Mouse (Mus musculus) lung, postnatal 25 days (tissue): ENCODE measurements around the gene Selenbp1.
"Not testable (repeated sequence)": the region's sequence is repeated elsewhere in the genome, so short reads cannot be mapped to it uniquely, and the experiment has no call there.

Experiments used
- DNase-seq: peaks from one replicate; pipeline ENCODE4 v3.0.0; 2022; ENCODE audit warnings: low spot score

Gene Selenbp1

GRCm38 (mm10) chr3:94932809-94933564, at the start of gene Selenbp1:
Gene Selenbp1 (plus strand): TSS chr3:94933056.
- peak; percentile 93 for DNase-seq

DNA sequence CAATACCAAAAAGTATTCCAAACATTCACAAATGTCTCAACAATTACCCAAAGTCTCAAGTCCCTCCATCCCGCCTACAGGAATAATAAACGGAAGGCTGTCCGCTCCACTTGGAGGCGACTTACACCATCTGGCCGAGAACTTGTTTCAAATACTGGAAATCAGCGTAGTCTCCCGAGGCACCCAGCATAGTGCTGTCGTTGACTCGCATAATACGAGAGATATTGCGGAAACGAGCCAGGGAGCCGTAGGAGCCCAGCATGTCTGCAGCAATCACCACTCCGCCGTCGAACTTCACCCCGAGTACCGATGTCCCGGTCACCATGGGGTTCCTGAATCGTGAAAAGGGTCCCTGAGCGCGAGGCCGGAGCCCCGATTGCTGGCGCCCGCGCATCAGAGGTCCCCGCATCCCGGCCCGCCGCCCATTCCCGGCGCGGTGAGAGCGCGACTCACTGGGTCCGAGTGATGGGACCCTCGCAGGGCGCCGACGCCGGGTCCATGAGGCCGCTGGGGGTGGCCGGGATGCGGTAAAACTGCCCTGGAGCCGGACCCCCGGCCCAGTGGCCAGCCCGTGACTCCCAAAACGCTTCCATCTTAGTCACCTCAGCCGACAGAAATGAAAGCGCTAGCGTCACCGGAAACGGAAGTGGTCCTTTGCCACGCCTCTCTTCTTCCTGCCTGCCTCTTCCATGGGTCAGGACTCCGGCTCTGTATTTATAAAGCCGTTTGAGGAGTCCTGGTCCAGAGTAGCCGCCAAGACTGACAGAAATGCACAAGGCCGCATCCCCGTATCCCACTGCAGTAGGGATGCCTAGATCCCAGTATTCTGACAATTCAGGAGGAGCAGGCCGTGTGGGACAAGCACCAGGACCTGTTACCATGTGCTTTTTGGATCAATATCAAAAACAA, 46.3 kb upstream of the Selenbp1 start, which contains the start of gene Psmb4:
Gene Psmb4 (minus strand): TSS at position 646 of the 909 bp plus-strand sequence.
- DNase-seq, result peak; percentile 91

DNA sequence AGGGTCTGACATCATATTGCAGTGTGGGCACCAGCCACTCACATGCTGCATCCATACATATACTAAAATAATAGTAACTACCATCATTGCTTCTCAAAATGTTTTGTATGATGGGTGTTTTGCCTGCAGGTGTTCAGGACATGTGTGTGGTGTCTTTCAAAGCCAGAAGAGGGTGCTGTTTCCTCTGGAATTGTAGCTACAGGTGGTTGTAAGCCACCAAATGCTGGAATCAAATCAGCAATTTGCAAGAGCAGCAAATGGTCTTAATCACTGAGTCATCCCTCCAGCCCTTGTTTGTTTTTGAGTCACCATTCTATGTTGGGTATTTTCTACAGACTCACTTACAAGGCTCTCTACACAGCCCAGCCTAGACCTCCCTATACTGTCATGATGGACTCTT, 44.3 kb upstream of the Selenbp1 start:
- peak; percentile 71 for DNase-seq

- DNase-seq, result no peak
Measured at GRCm38 (mm10) chr3:94894076-94894475, 38.8 kb upstream of the Selenbp1 start.

DNA sequence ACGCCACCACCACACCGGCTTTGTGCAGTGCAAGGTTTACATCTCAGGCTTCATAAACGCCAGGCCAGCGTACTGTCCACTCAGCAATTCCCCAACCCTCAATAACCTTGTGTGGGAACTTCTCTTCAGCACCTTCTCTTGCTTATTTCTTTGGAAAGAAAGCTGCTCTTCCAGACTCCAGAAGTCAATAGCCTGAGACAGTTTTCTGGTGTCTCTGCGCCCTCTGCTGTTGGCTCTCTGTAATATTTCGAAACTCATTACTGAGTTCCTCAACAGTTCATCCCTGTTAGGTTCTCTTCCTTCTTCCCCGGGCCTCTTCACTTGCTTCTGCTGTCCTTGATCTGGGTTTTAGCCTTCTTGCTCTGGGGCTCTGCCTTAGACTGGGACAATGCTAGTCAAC, 30.1 kb upstream of the Selenbp1 start:
- DNase-seq, result peak; percentile 70

DNA sequence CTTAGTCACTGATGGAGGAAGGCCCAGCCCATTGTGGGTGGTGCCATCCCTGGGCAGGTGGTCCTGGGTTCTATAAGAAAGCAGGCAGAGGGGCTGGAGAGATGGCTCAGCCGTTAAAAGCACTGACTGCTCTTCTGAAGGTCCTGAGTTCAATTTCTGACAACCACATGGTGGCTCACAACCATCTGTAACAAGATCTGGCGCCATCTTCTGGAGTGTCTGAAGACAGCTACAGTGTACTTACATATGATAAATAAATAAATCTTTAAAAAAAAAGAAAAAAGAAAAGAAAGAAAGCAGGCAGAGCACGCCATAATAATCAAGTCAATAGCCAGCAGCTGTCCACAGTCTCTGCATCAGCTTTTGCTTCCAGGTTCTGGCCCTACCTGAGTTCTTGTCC, 28.1 kb upstream of the Selenbp1 start:
- DNase-seq, result not testable (repeated sequence)

DNA sequence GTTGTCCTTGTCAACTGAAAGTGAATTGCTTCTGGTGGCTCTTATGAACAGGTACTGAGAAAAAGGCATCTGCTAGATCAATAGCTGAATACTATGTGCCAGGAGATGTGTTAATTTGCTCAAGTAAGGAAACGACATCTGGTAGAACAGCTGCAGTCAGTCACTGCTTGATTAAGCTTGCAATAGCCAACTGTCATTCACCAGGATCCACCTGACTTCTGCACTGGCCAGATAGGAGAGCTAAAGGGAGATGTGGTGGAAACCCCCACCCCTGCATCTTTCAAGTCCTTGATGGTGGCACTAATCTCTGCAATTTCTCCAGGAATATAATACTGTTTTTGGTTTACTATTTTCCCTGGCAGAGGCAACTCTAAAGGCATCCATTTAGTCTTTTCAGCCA, 26.4 kb upstream of the Selenbp1 start:
- DNase-seq, result no peak

DNA sequence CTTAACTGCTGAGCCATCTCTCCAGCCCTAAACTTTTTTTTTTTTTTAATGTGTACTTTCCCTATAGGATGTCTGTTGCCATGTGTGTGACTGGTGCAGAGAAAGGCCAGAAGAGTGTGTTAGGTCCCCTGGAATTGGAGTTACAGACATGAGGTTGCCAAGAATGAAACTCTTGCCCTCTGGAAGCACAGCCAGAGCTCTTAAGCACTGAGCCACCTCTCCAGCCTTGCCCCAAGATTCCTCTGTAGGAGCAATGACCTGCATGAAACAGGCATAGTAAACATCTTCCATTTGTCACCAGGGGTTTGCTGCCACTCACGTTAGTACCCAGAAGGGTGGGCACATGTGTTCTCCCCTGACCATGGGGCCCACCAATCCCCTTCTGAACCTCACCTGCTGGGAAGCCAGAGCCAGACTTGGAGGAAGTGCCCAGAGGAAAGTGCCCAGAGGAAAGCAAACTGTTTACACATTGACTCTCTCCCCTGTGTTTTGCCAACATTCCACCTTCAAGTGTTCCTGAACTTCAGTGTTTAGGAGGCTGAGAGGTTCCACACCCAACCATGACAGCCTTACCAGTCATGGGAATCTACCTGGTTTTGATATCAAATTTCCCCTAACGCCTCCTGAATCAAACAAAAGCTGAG, 21.7 kb upstream of the Selenbp1 start:
- DNase-seq, result peak; percentile 88

- peak; percentile 83 for DNase-seq
Measured at GRCm38 (mm10) chr3:94913801-94914200, 19.1 kb upstream of the Selenbp1 start.

- peak; percentile 66 for DNase-seq
Measured at GRCm38 (mm10) chr3:94915903-94916741, 16.7 kb upstream of the Selenbp1 start.

GRCm38 (mm10) chr3:94917816-94918361, 15.0 kb upstream of the Selenbp1 start:
- peak; percentile 83 for DNase-seq

GRCm38 (mm10) chr3:94918845-94919244, 14.0 kb upstream of the Selenbp1 start:
- DNase-seq, result no peak

DNA sequence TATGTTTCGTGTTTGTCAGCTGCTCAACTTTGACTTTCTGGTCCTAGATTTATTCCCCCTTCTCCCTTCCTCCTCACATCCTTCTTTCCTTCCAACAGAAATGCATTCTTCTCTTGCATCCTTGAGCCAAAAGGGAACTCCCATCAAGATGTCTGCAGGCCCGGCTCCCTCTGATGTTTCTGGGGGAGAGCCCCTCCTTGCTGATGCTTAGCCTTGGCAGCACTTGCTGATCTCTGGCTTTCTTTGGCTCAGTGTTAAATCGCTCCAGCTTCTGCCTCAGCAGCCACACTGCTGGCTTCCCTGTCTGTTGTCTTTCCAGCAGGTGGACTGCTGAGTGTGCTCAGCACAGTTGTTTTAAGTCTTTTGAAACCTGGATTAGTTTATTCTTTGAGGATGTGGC, 11.8 kb upstream of the Selenbp1 start:
- DNase-seq, result no peak

- DNase-seq, result no peak
Measured at GRCm38 (mm10) chr3:94922333-94922732, 10.5 kb upstream of the Selenbp1 start.

GRCm38 (mm10) chr3:94924688-94925087, 8.2 kb upstream of the Selenbp1 start:
- DNase-seq, result no peak

DNA sequence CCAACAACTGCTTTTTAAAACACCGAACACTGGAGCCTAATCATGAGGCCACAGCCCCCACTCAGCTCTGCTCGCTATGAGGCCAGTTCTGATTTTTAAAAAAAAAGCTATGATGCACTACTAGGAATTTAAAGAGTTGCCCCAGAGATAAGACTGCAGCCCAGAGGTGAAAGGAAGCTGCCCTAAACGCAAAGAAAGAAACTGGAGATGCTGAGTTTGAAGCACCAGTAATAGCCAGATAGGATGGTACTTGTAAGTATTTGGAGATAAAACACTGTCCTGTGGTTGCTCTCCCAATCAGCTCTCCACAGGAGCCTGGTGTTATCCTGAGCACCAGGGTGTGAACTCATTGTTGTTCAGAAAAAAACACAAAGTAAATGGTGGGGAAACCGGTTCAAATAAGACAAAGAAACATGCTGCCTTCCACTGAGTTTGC, 6.5 kb upstream of the Selenbp1 start:
- not testable (repeated sequence) for DNase-seq

DNA sequence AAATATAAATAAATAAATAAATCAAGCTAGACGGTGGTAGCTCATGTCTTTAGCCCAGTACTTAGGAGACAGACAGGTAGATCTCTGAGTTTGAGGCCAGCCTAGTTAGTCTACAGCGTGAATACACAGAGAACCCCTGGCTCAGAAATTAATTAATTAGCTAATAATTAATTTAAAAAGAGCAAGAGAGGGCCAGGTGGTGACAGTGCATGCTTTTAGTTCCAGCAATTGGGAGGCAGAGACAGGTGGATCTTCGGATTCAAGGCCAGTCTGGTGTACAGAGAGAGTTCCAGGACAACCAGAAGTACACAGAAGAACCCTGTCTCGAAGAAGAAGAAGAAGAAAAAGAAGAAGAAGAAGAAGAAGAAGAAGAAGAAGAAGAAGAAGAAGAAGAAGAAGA, 3.9 kb upstream of the Selenbp1 start:
- DNase-seq, result not testable (repeated sequence)

- peak; percentile 42 for DNase-seq
Measured at GRCm38 (mm10) chr3:94930386-94931266, 2.2 kb upstream of the Selenbp1 start.

DNA sequence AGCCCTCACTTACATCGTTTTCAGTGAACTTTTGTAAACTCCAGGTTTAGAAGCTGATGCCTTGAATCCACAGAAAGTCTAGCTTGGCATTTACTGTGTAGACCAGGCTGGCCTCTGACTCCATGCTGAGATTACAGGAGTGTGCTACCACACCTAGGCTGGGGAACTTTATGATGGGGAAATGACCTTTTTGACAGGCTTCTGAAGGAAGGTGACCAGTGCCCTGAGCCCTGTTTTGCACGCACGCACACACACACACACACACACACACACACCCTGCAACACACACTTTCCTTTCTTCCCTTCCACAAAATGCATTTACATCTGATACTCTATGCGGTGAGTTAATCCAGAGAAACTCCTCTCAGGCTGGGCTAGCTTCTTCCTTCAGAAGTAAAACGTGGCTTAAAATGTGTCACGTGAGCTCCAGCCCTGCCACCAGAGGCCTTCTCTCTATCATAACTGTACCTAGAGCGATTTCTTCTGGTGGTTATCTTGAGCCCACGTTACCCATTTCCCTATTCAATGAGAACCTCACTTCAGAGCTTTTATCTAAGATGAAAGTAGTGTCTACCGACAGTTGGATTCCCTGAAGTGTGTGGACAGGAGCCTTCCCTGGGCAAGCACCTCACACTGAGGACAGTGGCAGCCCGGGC, 1.3 kb upstream of the Selenbp1 start:
- not testable (repeated sequence) for DNase-seq

DNA sequence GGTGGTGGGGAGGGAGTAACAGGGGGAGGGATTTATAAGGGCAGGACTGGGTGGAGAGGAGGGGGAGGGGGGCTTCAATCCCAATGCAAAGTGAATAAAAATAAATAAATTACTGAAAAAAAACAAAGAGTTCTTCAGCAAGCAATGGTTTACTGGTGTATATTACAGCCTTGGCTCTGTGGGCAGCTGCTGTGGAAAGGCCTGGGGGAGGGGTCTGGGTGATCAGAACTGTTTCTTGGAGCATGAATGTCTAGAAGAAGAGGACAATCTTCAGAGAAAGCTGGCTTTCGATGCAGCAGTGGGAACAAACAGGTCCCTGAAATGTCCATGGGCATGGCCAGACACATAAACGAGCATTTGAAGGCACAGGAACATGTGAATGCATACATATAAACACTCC, 577 bp upstream of the Selenbp1 start:
- DNase-seq, result not testable (repeated sequence)
